Mouse (Mus musculus): ENCODE measurements around the gene Dapp1.
A peak's percentile ranks its signal among the peaks of the same experiment; 100 is the strongest.
"Not testable (repeated sequence)": the region's sequence is repeated elsewhere in the genome, so short reads cannot be mapped to it uniquely, and the experiment has no call there.

Dapp1 gene

DNA sequence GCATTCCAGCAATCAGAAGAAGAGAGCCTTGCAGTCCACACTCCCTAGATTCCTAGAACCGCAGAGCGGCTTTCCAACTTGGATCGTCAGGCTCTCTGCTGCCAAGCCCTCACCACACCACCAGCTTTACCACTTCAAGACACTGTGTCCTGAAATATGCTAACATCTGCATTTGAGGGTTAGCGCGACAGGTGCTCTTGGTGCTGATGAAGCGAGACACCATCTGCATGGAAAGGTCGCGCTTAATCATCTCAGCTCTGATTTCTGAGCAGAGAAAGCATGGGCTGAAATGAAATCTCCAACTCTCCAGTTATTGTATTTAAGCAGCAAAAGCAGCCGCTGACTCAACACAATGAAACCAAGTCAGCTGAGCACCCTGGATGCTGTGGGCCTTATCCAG is 8.1 kb upstream of the Dapp1 start:
- DNase-seq (ENCODE audit: low spot score), result no peak

DNA sequence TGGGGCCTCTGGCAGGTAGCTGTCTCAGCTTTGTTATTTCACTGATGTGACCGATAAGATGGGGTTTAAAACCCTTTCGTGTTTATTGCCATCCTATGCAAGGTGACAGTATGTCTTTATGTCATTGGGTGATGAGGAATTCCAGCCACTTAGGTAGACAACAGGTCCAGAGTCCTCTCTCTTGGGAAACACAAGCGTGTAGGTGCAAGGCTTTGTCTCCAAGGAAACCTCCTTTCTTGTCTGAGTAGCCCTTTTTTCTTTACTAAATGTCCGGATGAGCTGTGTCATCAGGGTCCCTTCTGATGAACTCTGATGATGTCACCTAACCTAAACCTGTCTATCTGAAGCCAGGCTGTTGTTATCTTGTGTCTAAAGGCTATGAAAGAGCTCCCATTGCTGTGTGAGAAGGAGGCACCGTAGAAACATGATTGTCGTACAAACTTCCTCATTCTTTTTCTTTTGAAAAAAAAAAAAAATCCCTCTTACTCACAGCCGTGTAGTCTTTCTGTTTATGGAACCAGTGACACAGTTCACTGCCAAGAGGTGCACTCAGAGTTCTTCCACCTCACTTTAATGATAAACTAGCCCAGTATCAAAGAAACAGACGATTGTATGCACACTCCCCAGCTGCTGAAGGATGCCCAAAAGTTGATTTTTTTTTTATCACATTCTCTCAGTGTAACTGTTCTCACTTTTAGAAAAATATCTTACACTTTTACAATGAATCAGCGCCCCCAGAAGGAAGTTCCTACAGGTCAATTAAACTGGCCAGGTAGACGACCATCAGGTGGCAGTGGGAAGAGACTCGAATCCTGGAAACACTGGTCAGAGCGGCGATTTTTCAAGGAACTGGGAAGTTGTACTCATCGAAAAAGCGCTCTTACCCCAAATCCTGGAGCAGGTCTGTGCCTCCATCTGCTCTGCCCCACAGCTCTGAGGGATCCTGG is 637 bp downstream of the Dapp1 start:
- DNase-seq (ENCODE audit: low spot score), result no peak

DNA sequence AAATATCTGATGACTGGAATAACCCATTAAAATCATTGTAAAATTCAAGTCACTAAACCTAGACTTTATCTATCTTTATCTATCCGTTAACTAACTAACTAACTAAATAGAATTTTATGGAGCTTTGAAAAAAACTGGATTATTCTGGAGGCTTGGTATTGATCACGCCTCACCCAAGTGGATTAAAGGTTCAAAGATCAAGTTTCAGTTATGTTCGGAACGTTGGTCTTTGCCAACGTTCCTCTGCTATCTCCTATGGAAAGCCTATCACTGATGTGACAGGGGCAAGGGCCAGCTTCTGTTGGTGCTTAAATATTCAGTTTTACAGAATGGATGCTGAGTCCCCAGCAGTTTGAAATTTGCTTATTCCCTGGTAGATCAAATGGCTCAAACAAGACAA is 3.1 kb downstream of the Dapp1 start:
- DNase-seq (ENCODE audit: low spot score), result no peak

DNA sequence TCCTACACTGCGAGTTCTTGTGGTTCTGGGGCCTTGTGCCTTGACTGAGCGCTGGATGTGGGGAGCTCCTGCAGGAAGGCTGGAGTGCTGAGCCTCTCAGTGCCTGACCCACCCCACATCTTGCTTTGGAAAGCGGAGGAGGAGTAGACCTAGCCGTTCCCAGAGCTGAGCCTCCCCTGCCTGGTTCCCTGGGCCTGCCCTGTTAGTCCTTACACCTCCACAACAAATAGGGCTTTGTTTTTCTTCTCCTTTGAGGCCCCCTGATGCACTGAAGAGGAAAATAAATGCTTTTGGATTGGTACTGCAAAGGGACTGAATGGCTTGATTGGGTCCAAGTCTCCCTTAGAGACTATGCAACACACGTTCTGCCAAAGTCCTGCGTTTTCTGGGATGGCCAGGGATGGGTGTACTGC is 3.7 kb downstream of the Dapp1 start:
- no peak for DNase-seq (ENCODE audit: low spot score)

GRCm38 (mm10) chr3:137976943-137977628 is 4.3 kb downstream of the Dapp1 start:
- peak; percentile 13 for DNase-seq (ENCODE audit: low spot score)

GRCm38 (mm10) chr3:137975856-137976423 is 5.4 kb downstream of the Dapp1 start:
- no peak for DNase-seq (ENCODE audit: low spot score)

- DNase-seq (ENCODE audit: low spot score), result no peak
Measured at GRCm38 (mm10) chr3:137975435-137975834, 5.9 kb downstream of the Dapp1 start.

GRCm38 (mm10) chr3:137974306-137974705 is 7.0 kb downstream of the Dapp1 start:
- DNase-seq (ENCODE audit: low spot score), result no peak

GRCm38 (mm10) chr3:137972989-137973388 is 8.4 kb downstream of the Dapp1 start:
- no peak for DNase-seq (ENCODE audit: low spot score)

DNA sequence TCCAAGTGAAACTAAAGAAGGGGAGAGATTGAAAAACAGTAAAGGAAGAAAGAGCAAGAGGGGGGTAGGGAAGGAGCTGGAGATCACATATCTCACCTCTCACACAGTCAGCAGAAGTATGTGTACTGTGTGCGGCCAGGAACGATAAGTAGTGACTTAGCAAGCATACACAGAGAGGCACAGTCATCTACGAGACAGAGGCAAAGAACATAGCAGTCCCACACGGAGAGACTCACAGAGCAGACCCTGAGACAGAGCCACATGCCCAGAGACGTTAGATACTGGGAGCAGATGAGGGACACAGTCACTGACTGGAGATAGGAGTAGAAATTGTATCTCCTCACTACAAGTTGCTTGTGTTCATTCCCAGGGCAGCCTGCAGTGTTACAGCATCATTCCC is 9.1 kb downstream of the Dapp1 start:
- DNase-seq (ENCODE audit: low spot score), result no peak

GRCm38 (mm10) chr3:137969951-137970350 is 11.4 kb downstream of the Dapp1 start:
- DNase-seq (ENCODE audit: low spot score), result no peak

DNA sequence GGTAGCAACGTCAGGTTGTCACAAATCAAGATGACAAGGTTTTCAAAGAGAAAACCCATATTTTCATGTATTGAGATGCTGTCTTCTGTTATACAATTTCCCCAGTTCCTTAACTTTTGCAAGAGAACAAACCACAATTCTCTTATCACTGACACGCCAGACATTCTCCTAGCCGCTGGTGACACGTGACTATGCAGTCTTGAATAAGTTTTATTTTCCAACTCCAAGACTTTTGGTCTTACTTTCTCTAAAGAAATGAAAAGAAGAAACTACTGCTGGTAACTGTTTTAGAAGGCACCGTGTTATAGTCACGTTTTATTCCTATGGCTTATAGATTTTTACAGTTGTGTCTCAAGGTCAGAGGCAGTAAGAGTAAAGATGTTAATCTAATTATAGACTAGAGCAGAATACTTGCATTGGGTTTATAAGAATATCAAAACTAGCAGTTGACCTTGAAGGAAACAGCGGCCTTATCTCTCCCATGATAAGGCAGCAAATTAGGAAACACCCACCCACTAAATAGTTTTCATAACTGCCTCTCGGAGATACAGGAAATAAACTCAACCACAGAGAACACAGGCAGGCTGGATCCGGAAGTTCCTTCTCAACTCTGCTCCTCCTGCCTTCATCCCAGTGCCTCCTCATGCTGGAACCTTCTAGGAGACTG is 12.4 kb downstream of the Dapp1 start:
- DNase-seq (ENCODE audit: low spot score), result no peak

- no peak for DNase-seq (ENCODE audit: low spot score)
Measured at GRCm38 (mm10) chr3:137968105-137968819, 13.1 kb downstream of the Dapp1 start.

DNA sequence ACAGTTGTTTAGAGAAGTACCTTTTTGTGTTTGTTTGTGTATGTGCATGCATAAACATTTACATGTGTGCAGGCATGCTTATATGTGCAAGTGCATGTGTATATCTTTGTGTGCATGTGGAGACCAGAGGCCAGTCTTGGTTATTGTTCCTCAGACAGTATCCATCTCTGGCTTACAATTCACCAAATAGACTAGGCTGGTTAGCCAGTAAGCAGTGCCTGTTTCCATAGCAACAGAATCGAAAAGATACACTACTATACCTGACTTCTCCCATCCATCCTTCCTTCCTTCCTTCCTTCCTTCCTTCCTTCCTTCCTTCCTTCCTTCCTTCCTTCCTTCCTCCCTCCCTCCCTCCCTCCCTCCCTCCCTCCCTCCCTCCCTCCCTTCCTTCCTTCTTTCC is 17.3 kb downstream of the Dapp1 start:
- DNase-seq (ENCODE audit: low spot score), result not testable (repeated sequence)

DNA sequence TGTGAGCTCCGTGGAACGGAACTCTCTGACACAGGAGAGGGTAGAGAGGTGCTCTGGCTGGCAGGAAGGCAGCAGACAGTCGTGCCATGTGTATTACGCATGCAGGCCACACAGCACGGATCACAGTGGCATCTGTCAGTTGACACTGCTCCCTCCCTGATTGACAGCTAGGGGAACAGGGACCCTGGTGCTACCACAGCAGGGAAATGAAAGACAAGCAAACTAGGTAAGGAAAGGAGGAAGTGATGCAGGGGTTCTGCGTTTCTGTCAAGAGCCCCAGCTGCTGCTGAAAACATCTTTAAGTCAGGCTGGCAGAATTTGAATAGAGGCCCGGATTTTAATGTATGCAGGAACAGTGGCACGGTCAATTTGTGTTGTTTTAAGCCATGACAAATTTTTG is 17.8 kb downstream of the Dapp1 start:
- DNase-seq (ENCODE audit: low spot score), result no peak

DNA sequence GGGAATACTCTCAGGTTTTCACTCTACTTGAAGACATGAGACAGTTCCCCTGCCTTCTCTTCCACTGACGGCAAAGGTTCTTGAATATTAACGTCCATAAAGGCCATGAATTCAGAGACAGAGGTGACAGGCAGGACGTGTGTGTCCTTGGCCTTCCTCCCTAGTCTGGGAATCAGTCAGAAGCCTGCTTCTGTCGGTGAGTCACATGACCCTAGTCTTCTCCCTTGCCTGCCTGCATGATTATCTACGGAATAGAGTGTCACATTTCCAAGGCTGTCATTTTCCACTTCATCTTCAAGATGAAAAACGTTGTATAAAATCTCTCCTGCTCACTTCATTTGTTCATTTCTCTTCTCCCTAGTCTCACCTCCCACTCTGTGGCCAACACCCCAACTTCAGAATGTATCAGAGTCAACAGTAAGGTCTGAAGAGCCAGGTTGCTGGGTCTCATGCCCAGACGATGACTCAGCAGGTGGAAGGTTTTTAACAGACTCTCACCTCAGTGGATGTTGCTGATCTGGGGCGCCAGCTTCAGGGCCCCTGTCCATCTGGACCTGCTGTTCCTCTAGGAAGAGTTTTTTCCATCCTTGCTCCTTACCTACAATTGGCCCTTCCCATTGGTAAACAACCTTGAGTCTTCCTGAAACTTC is 19.5 kb downstream of the Dapp1 start:
- DNase-seq (ENCODE audit: low spot score), result no peak

DNA sequence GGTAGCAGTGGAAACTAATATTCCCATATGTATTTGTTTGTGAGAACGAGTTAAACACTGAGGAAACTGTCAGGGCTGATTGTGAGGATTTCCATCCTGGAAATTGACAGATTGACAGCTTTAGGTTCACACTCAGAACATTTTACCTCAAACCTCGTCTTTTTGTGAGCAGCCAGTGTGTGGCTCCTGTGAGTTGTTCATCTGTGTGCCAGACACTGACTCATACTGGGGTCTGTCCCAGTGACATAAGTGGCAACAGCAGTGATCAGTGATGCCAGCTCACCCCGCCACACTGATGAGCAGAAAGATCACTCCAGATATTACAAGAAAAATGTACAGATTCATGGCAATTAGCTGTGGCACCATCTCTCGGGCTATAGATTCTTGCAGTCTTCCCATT is 21.9 kb downstream of the Dapp1 start:
- no peak for DNase-seq (ENCODE audit: low spot score)

DNA sequence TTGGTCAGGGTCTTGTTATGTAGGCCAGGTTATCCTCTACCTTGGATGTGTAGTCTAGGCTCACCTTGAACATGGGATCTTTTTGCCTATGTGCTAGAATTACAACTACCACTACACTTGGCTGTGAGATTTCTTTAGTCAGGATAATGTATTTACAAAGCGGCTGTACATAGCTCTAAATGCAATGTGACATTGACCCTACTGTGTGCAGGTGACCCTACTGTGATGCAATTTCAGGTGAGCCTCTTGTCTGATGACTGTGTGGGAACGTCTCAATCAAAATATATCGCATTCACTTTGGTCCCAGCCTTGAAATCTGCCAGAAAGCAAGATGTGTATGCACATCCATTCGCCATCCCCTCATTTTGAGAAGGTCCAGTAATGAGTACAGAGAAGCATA is 23.0 kb downstream of the Dapp1 start:
- DNase-seq (ENCODE audit: low spot score), result no peak

- no peak for DNase-seq (ENCODE audit: low spot score)
Measured at GRCm38 (mm10) chr3:137957864-137958263, 23.5 kb downstream of the Dapp1 start.

DNA sequence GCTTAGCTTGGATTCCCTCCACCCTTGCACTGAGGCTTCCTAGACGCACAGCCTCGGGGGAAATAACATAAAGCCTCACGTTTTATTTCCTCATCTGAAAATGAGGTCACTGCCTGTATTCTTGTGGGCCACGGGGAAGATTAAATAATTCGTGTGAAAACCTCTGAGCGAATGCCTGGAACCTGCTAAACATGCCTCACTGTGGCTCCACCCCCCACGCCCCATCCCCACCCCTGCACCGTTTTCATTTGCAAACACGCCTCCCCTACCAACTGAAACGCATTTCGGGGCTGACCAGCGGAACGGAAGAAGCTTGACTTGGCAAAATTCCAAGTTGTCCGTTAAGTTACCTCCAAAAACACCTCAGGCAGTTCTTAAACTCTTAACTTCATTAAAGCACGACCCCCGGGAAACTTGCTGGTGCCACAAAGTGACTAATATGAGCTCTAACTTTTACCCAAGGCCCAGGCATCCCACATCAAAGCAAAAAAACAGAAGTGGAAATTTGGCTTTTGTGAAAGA is 25.7 kb downstream of the Dapp1 start:
- peak; percentile 34 for DNase-seq (ENCODE audit: low spot score)

Data from MN1 (cell line).